Mouse (Mus musculus) midbrain, embryonic 11.5 days (tissue): ENCODE data around the gene Slc38a2. TPM values are rescaled to one million over a fixed set of nuclear protein-coding genes. Genes with fewer than 3 reads are reported as not detected.

Experiments used
- ATAC-seq: fragments of 200-750 bp; cut with Nextera tagmentation; 2 replicates; pipeline ENCODE4 v1.8.0; 2017; ENCODE audit warnings: moderate TSS enrichment, moderate library complexity; ENCODE audit not compliant: low FRiP score
- DNase-seq: peaks from one replicate; pipeline ENCODE4 v3.0.0; 2015; ENCODE audit warnings: low spot score; ENCODE audit errors: missing footprints
- H3K27ac ChIP-seq: fragments of 300-500 bp; sonication (generic); 2 replicates; pipeline ENCODE4 v1.5.1; 2014; ENCODE audit warnings: low read depth, low read length
- H3K27me3 ChIP-seq: fragments of 300-500 bp; sonication (generic); 2 replicates; pipeline ENCODE4 v1.6.1; 2014; ENCODE audit warnings: mild to moderate bottlenecking, low read length, moderate library complexity, mixed read lengths; ENCODE audit not compliant: control insufficient read depth, insufficient read depth
- H3K36me3 ChIP-seq: fragments of 300-500 bp; sonication (generic); 2 replicates; pipeline ENCODE4 v1.6.1; 2014; ENCODE audit warnings: mild to moderate bottlenecking, low read length, moderate library complexity, mixed read lengths; ENCODE audit not compliant: control insufficient read depth, insufficient read depth
- H3K4me1 ChIP-seq: fragments of 300-500 bp; sonication (generic); 2 replicates; pipeline ENCODE4 v1.6.1; 2014; ENCODE audit warnings: low read length; ENCODE audit not compliant: control insufficient read depth, insufficient read depth
- H3K4me2 ChIP-seq: fragments of 300-500 bp; sonication (generic); 2 replicates; pipeline ENCODE4 v1.6.1; 2014; ENCODE audit warnings: mild to moderate bottlenecking, moderate library complexity
- H3K4me3 ChIP-seq: fragments of 300-500 bp; sonication (generic); 2 replicates; pipeline ENCODE4 v1.5.1; 2014; ENCODE audit warnings: low read depth, low read length
- H3K9ac ChIP-seq: fragments of 300-500 bp; sonication (generic); 2 replicates; pipeline ENCODE4 v1.6.1; 2014; ENCODE audit warnings: low read length
- H3K9me3 ChIP-seq: fragments of 300-500 bp; sonication (generic); 2 replicates; pipeline ENCODE4 v1.6.1; 2016; ENCODE audit warnings: low read length; ENCODE audit not compliant: control insufficient read depth
- WGBS: fragments of 180-500 bp; shearing (Covaris S2); extraction: QIAGEN DNeasy Blood & Tissue Kit; methylation state at CpG from one replicate; pipeline ENCODE4 v1.1.7; 2014; 5-methylcytosine and 5-hydroxymethylcytosine counted together
- polyA plus RNA-seq: library from polyadenylated mRNA; unstranded; fragments of >200 nt; fragmentation: Nextera tagmentation; extraction: Ambion mirVana; gene quantifications from 2 replicates; pipeline ENCODE4 v1.2.1, GENCODE M21; 2014

The Slc38a2 gene
- polyA plus RNA-seq, 1 experiment from 2014 or later, result 211 TPM

DNA sequence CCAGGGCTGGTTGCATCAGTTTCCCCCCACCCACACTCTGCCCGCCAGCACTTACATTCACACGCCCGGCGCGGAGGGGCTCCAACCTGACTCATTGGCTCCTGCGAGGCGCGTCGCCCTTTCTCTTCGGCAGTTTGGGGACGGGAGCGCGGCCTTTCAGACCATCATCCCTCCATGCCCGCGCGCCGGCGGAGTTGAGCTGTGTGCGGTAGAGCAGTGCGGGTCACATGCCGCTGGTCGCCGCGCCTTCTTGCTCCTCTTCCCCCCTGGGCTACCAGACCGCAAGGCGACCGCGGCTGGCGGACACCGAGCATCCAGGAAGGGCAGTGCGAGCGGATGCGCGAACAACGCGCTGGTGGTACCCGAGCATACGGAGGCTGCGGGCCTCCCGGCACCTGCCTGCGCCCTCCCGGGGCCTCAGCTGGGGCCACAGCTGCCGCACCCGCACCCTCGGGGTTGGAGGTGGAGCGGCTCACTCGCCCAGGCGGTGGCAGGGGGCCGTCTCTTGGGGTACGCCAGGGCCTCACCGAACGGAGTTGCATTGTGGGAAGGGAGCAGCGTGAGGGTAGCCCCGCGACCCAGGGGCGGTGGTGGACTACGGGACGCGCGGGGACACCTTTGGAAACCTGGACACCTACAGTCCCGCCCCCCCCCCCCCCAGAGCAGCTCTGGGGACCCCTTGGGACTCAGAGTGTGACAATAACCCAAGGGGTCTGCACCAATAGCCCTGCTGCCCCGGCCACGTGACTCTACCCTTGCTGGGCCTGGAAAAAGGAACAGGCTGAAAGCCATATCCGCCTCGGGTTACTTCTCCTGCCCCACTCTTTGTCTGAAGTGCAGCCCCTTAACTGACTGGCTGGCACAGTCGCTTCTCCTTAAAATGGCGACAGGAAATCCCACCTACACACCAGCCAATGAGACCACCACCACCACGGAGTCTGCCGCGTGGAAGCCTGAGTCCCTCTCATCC, 56.8 kb downstream of the Slc38a2 start, which contains the start of gene Slc38a1:
TSS of gene Slc38a1 (minus strand) at position 478 of the 970 bp plus-strand sequence.
- Histone ChIP-seq H3K27ac (peak within 1 kb of the TSS; percentile 99), H3K4me1 (peaks cover 18% of the 10 kb centered on the region), H3K27me3 (no peaks in the 10 kb centered on the region), H3K4me2 (peak within 1 kb of the TSS; percentile 78), H3K4me3 (peak within 1 kb of the TSS; percentile 87), H3K36me3 (peaks cover 7% of the 10 kb centered on the region; the same call in 1 of the 2 replicates), H3K9ac (peak within 1 kb of the TSS; percentile 99), H3K9me3 (no peaks in the 10 kb centered on the region)
- WGBS, result under 1% methylated on average over 68 of the region's 70 CpGs
- ATAC-seq, result peak; percentile 87
- peak; percentile 97 for DNase-seq

DNA sequence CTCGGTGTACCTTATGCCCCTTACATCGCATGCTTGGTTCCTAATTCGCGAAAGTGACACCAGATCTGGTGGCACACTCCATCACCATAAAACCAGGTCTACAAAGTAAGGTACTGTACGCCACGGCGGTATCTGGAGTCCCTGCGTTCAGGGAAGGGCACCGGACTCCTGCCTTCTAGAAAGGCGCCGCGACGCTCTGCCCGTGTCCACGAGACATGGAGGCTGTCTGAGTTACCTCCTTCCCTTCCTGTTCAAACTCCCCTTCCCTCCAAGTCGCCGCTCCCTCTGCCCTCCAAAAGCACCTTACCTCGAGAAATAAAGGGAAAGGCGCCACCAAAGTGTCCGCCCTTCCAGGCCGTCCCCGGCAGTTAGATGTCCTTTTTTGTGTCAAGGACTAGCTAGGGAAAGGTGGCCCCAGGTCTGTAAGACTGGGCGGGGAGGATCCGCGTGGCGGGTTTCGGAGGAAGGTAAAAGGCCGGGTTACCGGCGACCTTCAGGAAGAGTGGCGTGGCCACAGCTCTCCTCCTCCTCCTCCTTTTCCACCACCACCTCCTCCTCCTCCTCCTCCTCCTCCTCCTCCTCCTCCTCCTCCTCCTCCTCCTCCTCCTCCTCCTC, 57.6 kb downstream of the Slc38a2 start:
- ATAC-seq, result peak; percentile 20
- peak; percentile 97 for DNase-seq
- Histone ChIP-seq H3K4me3 (peak overlapping the region; percentile 87), H3K4me1 (peaks cover 18% of the 10 kb centered on the region), H3K9ac (peak overlapping the region; percentile 99), H3K9me3 (no peaks in the 10 kb centered on the region), H3K36me3 (peaks cover 9% of the 10 kb centered on the region; the same call in 1 of the 2 replicates), H3K27ac (peak overlapping the region; percentile 99), H3K4me2 (peak overlapping the region; percentile 78), H3K27me3 (no peaks in the 10 kb centered on the region)
- WGBS, result under 1% methylated on average over 31 of the region's 31 CpGs

DNA sequence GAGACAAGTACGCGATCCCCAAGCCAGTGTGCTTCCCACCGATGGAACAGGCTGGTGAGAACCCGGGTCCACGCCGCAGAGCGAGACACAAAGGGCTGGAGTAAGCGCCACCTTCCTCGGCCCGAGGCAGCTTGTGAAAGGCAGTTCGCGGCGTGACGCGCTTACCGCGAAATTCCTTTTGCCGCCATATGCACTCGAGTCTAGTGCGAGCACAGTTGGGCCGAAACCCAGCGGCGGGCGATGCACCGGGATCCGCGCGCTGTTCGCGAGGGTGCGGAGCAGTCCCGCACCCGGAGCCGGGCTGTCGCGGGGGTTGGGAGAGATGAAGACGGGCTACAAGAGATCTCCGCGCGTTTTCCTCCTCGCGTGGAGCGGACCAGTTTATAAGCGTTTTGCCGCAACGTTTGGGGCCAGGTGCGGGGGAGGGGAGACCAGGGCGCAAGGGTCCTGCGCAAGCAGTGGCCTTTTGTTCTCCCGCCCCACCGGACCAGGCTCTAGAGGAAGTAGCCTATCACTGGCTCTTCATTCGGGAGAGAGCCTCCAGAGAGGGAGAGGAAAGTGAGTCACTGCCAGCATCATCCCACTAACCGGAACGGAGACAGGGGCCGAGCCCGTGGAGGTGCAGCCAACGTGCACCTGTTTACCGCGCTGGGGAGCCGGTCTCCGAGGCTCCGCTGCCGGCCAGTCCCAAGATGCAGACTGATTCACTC, 58.3 kb downstream of the Slc38a2 start:
- H3K27me3 ChIP-seq, result no peaks in the 10 kb centered on the region
- H3K9me3 ChIP-seq, result peaks cover 1% of the 10 kb centered on the region; the same call in 1 of the 2 replicates
- peaks cover 13% of the 10 kb centered on the region; the same call in 1 of the 2 replicates for H3K36me3 ChIP-seq
- peak overlapping the region; percentile 99 for H3K27ac ChIP-seq
- ATAC-seq, result peak; percentile 77
- under 1% methylated on average over 63 of the region's 63 CpGs for WGBS
- peak overlapping the region; percentile 78 for H3K4me2 ChIP-seq
- peak; percentile 97 for DNase-seq
- H3K4me3 ChIP-seq, result peak overlapping the region; percentile 87
- peaks cover 18% of the 10 kb centered on the region for H3K4me1 ChIP-seq
- peak overlapping the region; percentile 99 for H3K9ac ChIP-seq

DNA sequence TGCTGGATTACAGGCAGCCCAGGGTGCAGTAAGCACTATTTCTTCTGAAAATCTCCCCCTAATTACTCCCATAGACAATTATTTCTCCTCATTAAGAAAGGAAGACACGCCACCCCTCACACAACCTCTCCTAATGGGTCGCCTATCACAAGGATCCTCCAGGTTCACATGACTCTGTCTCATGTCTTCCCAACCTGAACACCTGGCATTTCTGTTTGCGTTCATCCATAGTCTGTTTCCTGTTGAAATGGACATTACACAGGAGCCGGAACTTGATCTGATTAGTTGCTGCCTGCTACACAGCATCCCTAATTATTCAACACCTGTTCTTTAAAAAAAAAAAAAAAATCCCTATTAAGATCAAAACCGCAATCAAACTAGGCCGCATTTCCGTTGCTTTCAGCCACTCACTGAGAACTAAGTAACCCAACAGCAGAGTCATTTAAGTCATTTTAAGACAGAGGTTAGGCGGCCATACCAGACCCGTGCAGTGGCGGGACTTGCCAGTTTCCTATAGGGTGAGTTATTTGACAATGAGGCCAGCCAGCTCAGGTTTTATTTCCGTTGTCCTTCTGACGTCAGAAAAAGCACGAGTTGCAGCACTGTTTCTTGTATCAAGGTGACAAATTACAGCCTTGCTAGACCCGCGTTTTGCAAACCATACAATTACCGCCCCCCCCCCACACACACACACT, 59.1 kb downstream of the Slc38a2 start:
- WGBS, result 10% methylated on average over 16 of the region's 16 CpGs
- ATAC-seq, result no peak

DNA sequence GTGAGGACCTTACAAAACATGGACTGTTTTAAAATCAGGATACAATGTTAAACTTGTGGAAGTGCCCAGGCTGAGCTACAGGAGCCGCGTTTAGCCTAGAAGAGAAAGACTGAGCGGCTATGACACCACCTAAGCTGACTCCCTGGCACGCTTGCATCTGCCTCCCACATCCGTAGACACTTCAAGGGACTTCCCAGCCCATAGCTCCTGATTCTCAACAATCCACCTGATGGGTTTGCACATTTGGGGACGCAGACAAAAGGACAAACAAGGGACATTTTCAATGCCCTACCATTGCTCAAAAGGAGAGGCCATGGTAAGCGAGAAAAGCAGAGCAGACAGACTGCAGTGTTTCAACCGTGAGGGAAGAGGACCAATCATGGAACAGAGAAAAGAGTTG, 59.9 kb downstream of the Slc38a2 start:
- ATAC-seq (no peak), DNase-seq (no peak)
- no peak overlapping the region for H3K27ac ChIP-seq
- peak overlapping the region; percentile 99; the same call in 1 of the 2 replicates for H3K9ac ChIP-seq
- H3K36me3 ChIP-seq, result peaks cover 27% of the 10 kb centered on the region
- H3K9me3 ChIP-seq, result peaks cover 16% of the 10 kb centered on the region
- H3K4me2 ChIP-seq, result peak overlapping the region; percentile 78
- H3K27me3 ChIP-seq, result no peaks in the 10 kb centered on the region
- H3K4me3 ChIP-seq, result peak overlapping the region; percentile 87
- peaks cover 18% of the 10 kb centered on the region for H3K4me1 ChIP-seq
- 75% methylated on average over 8 of the region's 8 CpGs for WGBS

More for the DNA sequence above, 59.1 kb downstream of the Slc38a2 start:
- Histone ChIP-seq H3K9ac (peak overlapping the region; percentile 99), H3K4me3 (peak overlapping the region; percentile 87), H3K4me2 (peak overlapping the region; percentile 78), H3K27ac (peak overlapping the region; percentile 99), H3K4me1 (peaks cover 18% of the 10 kb centered on the region), H3K36me3 (peaks cover 21% of the 10 kb centered on the region), H3K27me3 (no peaks in the 10 kb centered on the region), H3K9me3 (peaks cover 8% of the 10 kb centered on the region)
- peak; percentile 88 for DNase-seq

DNA sequence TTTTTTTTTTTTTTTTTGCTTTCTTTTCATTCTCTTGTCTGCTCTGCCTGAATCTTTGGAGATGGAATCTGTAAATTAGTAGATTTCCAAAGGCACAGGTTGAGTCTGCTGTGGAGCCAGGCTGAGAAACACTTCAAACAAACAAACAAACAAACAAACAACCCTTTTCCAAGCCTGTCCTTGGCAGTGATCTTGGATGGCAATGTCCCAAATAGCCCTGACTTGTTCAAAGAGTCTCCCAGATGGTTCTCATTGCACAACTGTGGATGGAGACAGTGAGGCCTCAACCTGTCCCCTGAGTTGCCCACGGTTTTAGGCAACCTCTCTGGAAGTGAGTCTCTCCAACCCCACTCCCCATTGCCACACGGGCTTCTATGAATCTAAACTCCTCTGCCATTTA, 60.9 kb downstream of the Slc38a2 start:
- H3K9ac ChIP-seq, result no peak overlapping the region
- H3K27me3 ChIP-seq, result no peaks in the 10 kb centered on the region
- H3K4me3 ChIP-seq, result no peak overlapping the region
- DNase-seq (no peak), ATAC-seq (no peak)
- H3K4me1 ChIP-seq, result peaks cover 17% of the 10 kb centered on the region
- WGBS, result 77% methylated on average over 2 of the region's 2 CpGs
- H3K36me3 ChIP-seq, result peaks cover 33% of the 10 kb centered on the region
- H3K4me2 ChIP-seq, result no peak overlapping the region
- peaks cover 18% of the 10 kb centered on the region for H3K9me3 ChIP-seq
- no peak overlapping the region for H3K27ac ChIP-seq

DNA sequence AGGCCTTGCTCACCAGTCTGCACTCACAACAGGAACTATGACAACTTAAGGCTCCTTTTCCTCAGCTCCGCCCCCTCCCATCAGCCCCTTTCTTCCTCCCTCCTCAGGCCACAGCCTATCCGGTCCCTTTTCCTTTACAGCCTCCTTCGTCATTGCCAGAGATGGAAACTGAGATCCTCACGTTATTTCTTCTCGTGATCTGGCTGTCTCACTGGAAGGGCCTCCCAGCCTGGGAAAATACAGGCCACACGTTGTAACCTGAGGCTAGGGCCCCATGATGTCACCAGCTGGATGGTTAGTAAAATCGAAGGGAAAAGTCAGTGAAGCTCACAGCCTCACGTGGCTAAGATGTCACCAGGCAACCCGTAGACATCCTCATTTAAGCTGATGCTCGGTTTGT, 61.4 kb downstream of the Slc38a2 start:
- H3K9me3 ChIP-seq, result peaks cover 19% of the 10 kb centered on the region
- DNase-seq (no peak), ATAC-seq (no peak)
- peaks cover 38% of the 10 kb centered on the region for H3K36me3 ChIP-seq
- 81% methylated on average over 10 of the region's 10 CpGs for WGBS
- peaks cover 16% of the 10 kb centered on the region for H3K4me1 ChIP-seq
- no peak overlapping the region for H3K9ac ChIP-seq
- H3K27ac ChIP-seq, result no peak overlapping the region
- no peak overlapping the region for H3K4me2 ChIP-seq
- no peak overlapping the region for H3K4me3 ChIP-seq
- no peaks in the 10 kb centered on the region for H3K27me3 ChIP-seq
